Mouse (Mus musculus): ENCODE data around the gene Sdf2.
"Not testable (repeated sequence)": the region's sequence is repeated elsewhere in the genome, so short reads cannot be mapped to it uniquely, and the experiment has no call there.

Sdf2 gene

DNA sequence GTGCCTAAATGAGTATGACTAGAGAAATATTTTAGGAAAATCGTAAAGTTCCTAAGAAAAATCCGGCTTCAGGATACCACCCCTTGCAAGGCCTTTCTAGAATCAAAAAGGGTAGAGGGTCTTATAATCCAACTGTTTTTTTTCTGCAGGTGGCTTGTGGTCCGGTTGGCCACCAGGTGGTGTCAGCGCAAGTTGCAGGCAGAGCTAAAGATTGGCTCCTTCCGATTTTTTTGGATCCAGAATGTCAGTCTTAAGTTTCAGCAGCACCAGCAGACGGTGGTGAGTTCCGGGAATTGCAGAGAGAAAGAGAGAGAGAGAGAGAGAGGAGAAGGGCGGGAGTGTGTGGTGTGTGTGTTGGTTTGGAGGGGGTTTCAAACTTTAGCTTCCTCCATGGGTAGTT is 17.0 kb downstream of the Sdf2 start:
- DNase-seq = peak; percentile 58

DNA sequence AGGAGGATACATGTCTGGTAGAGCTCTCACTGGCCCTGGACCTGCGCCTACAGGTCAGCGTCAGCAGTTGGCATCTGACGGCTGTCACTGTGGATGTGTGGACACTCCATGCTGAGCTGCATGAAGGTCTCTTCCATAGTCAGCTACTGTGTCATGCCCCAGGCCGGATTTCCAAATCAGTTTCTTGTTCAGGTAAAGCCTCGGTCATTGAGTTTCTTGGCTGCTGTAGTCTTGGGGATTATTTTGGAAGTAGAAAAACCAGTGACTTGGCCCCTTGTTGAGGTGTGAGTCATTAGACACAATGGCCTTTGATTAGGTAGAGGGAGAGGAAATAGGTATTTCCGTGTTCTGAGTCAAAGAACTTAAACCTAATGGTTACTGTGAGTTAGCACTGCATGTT is 20.0 kb downstream of the Sdf2 start:
- no peak for DNase-seq

DNA sequence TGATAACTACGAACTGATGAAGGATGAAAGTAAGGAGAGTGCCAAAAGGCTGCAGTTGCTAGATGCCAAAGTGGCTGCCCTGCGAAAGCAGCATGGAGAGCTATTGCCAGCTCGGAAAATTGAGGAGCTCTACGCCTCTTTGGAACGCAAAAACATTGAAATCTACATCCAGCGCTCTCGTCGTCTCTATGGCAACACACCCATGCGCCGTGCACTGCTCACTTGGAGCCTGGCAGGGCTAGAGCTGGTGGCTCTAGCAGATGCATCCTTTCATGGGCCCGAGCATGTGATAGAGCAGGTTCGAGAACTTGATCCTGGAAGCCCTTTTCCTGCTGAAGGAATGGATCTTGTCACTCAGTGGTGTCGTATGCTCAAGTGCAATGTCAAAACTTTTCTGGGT is 26.4 kb downstream of the Sdf2 start:
- no peak for DNase-seq

DNA sequence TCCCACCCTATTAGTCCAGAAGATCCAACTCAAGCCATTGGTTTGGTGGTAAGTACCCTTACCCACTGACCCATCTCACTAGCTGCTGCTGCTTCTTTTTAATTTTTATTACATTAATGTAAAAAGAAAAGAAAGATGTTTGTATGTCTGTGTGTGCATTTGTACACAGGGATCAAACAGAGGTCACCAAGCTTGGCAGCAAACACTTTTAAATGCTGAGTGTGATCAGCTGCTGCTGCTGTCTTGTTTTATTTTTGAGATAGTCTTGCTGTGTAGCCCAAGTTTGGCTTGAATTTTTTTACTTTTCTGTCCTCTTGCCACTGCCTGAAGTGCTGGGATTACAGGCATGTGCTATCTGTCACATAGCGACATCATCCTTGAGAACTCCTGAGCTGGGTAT is 30.1 kb downstream of the Sdf2 start:
- DNase-seq = no peak

DNA sequence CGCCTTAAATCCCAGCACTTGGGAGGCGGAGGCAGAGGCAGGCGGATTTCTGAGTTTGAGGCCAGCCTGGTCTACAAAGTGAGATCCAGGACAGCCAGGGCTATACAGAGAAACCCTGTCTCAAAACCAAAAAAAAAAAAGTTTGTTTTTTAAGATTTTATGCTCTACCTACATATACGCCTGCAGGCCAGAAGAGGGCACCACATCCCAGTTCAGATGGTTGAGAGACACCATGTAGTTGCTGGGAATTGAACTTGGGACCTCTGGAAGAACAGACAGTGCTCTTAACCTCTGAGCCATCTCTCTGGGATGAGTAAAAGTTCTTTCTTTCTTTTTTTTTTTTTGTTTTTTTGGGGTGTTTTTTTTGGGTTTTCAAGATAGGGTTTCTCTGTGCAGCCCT is 30.6 kb downstream of the Sdf2 start:
- DNase-seq = not testable (repeated sequence)

DNA sequence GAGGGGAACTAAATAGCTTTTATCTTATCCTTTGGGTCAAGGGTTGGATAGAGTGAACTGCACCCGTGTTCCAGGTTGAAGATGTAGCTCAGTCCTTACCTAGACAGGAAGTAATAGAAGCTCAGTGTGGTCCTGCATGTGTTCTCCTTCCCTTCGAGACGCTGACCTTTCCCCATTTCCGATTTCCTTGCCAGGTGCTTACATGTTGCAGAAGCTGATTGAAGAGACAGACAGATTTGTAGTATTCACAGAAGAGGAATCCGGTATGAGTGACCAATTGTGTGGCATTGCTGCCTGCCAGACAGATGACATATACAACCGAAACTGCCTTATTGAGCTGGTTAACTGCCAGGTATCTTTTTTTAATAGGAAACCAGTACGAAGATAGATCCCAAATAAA is 33.3 kb downstream of the Sdf2 start:
- no peak for DNase-seq

DNA sequence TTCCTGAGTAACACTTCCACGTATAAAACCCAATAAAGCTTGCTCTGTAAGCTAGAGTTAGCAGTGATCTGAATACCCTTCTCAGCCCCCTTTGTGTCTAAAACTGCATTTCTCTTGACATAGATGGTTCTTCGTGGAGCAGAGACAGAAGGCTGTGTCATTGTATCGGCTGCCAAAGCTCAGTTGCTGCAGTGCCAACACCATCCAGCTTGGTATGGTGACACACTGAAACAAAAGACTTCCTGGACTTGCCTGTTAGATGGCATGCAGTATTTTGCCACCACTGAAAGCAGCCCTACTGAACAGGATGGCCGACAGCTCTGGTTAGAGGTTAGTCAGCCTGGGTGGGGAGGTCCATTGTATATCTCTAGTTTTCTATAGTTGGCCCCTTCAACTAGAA is 34.0 kb downstream of the Sdf2 start:
- DNase-seq = no peak

DNA sequence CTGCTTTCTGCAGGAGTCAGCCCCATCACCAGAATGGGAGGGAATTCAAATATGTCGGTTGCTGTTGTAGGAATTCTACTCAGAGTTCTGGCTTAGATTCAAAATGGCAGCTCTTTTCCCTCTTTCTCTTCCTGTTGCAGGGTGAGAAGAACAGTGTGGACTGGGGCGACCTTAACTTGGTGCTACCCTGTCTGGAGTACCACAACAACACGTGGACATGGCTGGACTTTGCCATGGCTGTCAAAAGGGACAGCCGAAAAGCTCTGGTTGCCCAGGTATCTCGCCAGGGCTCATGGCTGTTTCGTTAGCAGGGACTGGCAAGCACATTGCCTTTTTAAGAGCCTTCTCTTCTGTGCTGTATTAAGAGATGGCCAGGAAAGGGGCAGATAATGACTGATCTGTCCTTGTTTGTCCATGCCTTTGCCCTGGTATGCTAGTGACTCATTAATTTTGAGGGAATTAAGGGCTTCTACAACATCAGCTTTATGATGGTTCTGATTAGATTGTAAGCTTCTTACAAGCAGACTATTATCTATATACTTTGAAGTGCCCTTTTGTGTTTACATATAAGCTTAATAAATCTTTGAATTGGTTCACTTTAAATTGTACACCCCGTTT is 43.7 kb downstream of the Sdf2 start:
- no peak for DNase-seq

DNA sequence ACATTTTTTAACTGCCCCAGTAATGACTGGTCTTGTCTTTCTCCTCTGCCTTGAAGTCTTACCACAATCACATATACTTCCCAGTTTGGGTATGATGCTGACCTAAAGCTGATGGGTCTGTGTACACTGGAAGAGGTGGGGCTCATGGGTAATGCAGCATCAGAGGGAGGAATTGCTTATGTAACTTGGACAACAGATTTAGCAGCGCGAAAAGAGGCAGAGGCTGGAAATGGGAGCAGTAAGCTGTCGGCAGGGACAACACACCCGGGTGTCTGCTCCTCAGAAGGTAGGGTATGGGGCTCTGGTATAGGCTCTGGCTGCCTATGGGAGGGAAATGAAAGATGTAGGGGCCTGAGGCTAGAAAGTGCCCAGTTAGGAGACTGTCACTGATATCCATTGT is 45.1 kb downstream of the Sdf2 start, which contains the start of gene BC030499:
BC030499 (plus strand) TSS at position 188 of the 400 bp plus-strand sequence.
- no peak for DNase-seq

DNA sequence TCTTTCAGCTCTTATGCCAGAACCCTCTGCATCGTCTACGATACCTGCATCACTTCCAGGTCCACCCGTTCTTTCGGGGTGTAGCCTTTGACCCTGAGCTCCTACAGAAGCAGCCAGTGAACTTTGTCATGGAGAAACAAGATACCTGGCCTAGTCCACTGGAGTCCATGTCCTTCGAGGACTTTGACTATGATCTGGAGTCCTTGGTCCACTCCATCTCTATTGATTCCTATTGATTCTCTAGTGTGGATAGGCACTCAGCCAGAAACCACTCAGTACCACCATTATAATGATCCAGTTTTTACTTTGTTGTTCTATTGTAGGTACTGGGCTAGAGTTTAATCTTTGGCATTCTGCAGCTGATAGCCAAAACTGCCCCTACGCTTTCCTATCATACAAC is 49.0 kb downstream of the Sdf2 start:
- DNase-seq = no peak

DNA sequence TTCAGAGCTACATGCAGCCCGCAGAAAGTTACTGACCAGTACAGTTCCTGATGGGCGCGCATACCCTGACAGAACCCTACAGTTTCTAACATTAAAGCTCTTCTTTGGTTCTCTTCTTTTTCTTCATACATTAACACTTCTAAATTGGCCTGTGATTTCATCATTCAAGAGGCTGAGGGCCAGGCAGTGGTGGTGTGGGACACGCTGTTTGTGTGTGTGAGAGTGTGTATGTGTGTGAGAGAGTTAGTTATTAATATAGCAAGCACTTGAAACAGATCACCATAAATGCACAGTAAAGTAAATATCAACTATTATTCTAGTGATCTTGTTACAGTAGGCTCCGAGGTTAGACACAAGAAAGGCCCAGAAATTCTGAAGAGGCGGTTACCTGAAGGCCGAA is 55.4 kb downstream of the Sdf2 start:
- no peak for DNase-seq

DNA sequence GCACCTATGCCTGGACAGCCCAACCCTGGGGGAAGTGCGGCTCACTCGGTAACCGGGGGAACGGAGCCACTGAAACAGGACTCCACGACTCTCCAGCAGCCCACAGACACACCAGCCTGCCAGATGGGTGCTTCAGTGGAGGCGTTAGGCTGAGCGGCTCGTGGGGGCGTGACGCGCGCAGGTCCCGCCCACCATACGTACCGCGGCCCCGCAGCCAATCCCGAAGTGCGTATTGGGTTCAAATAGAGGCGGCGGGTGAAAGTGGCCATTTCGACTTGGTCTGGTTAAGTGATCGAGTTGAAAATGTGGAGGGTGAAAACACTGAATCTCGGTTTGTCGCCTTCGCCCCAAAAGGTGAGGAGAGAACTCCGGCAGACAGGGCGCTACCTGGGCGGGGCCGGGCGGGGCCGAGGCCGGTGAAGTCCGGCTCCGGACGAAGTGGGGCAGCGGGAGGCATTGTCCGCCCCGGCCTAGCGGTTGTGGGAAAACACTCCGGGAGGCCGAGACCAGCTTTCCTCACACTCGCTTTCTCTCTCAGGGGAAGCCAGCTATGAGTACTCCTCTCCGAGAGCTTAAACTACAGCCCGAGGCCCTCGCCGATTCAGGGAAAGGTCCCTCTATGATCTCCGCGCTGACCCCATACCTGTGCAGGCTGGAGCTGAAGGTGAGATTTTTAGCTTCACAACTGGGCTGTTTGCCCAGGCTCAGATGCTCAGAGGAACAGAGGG is 56.0 kb downstream of the Sdf2 start, which contains the start of gene Spag5:
Spag5 (plus strand) TSS at position 173 of the 728 bp plus-strand sequence.
- peak; percentile 92 for DNase-seq

Data from kidney, adult 18-20 months (tissue).